Mouse (Mus musculus): Measurements from ENCODE around the gene Lgi1. TPM values are rescaled to one million over a fixed set of nuclear protein-coding genes. Genes with fewer than 3 reads are reported as not detected.
A peak's percentile ranks its signal among the peaks of the same experiment; 100 is the strongest.

The Lgi1 gene
- polyA plus RNA-seq, 1 experiment from 2014 or later, result not detected

- DNase-seq, result no peak
- WGBS, result 45% methylated on average over 8 of the region's 8 CpGs
- Histone ChIP-seq H3K9ac (no peak overlapping the region), H3K36me3 (ENCODE audit: insufficient read depth) (no peaks in the 10 kb centered on the region), H3K4me3 (ENCODE audit: low read depth, low read length) (no peak overlapping the region), H3K9me3 (ENCODE audit: low read depth, low read length) (no peaks in the 10 kb centered on the region), H3K4me1 (ENCODE audit: insufficient read depth) (no peaks in the 10 kb centered on the region), H3K27ac (ENCODE audit: low read depth) (no peak overlapping the region), H3K4me2 (no peak overlapping the region), H3K27me3 (ENCODE audit: insufficient read depth, low read length) (no peaks in the 10 kb centered on the region)
- no peak for TF ChIP-seq CTCF (IDR thresholded peaks at IDR 0.05; ENCODE audit: low read depth)
- no peak for ATAC-seq (ENCODE audit: insufficient read depth)
These were observed 32.2 kb upstream of the Lgi1 start for GRCm38 (mm10) chr19:38232087-38232486.

GRCm38 (mm10) chr19:38232516-38232915, 31.8 kb upstream of the Lgi1 start:
- Histone ChIP-seq H3K4me3 (ENCODE audit: low read depth, low read length) (no peak overlapping the region), H3K9ac (no peak overlapping the region), H3K4me1 (ENCODE audit: insufficient read depth) (no peaks in the 10 kb centered on the region), H3K36me3 (ENCODE audit: insufficient read depth) (no peaks in the 10 kb centered on the region), H3K27ac (ENCODE audit: low read depth) (no peak overlapping the region), H3K4me2 (no peak overlapping the region), H3K9me3 (ENCODE audit: low read depth, low read length) (no peaks in the 10 kb centered on the region), H3K27me3 (ENCODE audit: insufficient read depth, low read length) (no peaks in the 10 kb centered on the region)
- ATAC-seq (ENCODE audit: insufficient read depth), result no peak
- no peak for TF ChIP-seq CTCF (IDR thresholded peaks at IDR 0.05; ENCODE audit: low read depth)
- 13% methylated on average over 4 of the region's 4 CpGs for WGBS
- no peak for DNase-seq

GRCm38 (mm10) chr19:38236526-38236925, 27.8 kb upstream of the Lgi1 start:
- no peak overlapping the region for H3K27ac ChIP-seq (ENCODE audit: low read depth)
- WGBS, result 74% methylated on average over 5 of the region's 5 CpGs
- no peak for DNase-seq

GRCm38 (mm10) chr19:38237834-38238212, 26.5 kb upstream of the Lgi1 start:
- no peaks in the 10 kb centered on the region for H3K9me3 ChIP-seq (ENCODE audit: low read depth, low read length)
- peak; percentile 30 for DNase-seq
- WGBS, result 33% methylated on average over 3 of the region's 3 CpGs

More at GRCm38 (mm10) chr19:38236526-38236925, 27.8 kb upstream of the Lgi1 start:
- Histone ChIP-seq H3K4me2 (no peak overlapping the region), H3K4me1 (ENCODE audit: insufficient read depth) (no peaks in the 10 kb centered on the region), H3K9me3 (ENCODE audit: low read depth, low read length) (no peaks in the 10 kb centered on the region), H3K27me3 (ENCODE audit: insufficient read depth, low read length) (no peaks in the 10 kb centered on the region), H3K36me3 (ENCODE audit: insufficient read depth) (no peaks in the 10 kb centered on the region), H3K9ac (no peak overlapping the region), H3K4me3 (ENCODE audit: low read depth, low read length) (no peak overlapping the region)
- ATAC-seq (ENCODE audit: insufficient read depth), result no peak
- TF ChIP-seq CTCF (IDR thresholded peaks at IDR 0.05; ENCODE audit: low read depth), result no peak

GRCm38 (mm10) chr19:38238213-38238951, 26.0 kb upstream of the Lgi1 start:
- DNase-seq, result no peak
- no peak overlapping the region for H3K4me2 ChIP-seq
- H3K9me3 ChIP-seq (ENCODE audit: low read depth, low read length), result no peaks in the 10 kb centered on the region
- H3K4me1 ChIP-seq (ENCODE audit: insufficient read depth), result no peaks in the 10 kb centered on the region
- 56% methylated on average over 12 of the region's 12 CpGs for WGBS
- H3K27me3 ChIP-seq (ENCODE audit: insufficient read depth, low read length), result no peaks in the 10 kb centered on the region
- no peak overlapping the region for H3K27ac ChIP-seq (ENCODE audit: low read depth)
- H3K36me3 ChIP-seq (ENCODE audit: insufficient read depth), result no peaks in the 10 kb centered on the region
- no peak overlapping the region for H3K9ac ChIP-seq
- no peak for TF ChIP-seq CTCF (IDR thresholded peaks at IDR 0.05; ENCODE audit: low read depth)
- no peak for ATAC-seq (ENCODE audit: insufficient read depth)
- H3K4me3 ChIP-seq (ENCODE audit: low read depth, low read length), result no peak overlapping the region

More at GRCm38 (mm10) chr19:38237834-38238212, 26.5 kb upstream of the Lgi1 start:
- no peaks in the 10 kb centered on the region for H3K4me1 ChIP-seq (ENCODE audit: insufficient read depth)
- no peaks in the 10 kb centered on the region for H3K27me3 ChIP-seq (ENCODE audit: insufficient read depth, low read length)
- H3K4me2 ChIP-seq, result no peak overlapping the region
- TF ChIP-seq CTCF (IDR thresholded peaks at IDR 0.05; ENCODE audit: low read depth), result no peak
- no peaks in the 10 kb centered on the region for H3K36me3 ChIP-seq (ENCODE audit: insufficient read depth)
- H3K9ac ChIP-seq, result no peak overlapping the region
- H3K27ac ChIP-seq (ENCODE audit: low read depth), result no peak overlapping the region
- ATAC-seq (ENCODE audit: insufficient read depth), result 0 out of 2 replicates have a peak, but pooled peaks have one; percentile 21
- H3K4me3 ChIP-seq (ENCODE audit: low read depth, low read length), result no peak overlapping the region

- WGBS, result 74% methylated on average over 8 of the region's 8 CpGs
- DNase-seq, result no peak
- H3K27ac ChIP-seq (ENCODE audit: low read depth), result no peak overlapping the region
These were observed 22.0 kb upstream of the Lgi1 start for GRCm38 (mm10) chr19:38242314-38242852.

GRCm38 (mm10) chr19:38244748-38245147, 19.6 kb upstream of the Lgi1 start:
- WGBS, result 61% methylated on average over 8 of the region's 8 CpGs
- H3K9me3 ChIP-seq (ENCODE audit: low read depth, low read length), result no peaks in the 10 kb centered on the region
- no peak overlapping the region for H3K4me3 ChIP-seq (ENCODE audit: low read depth, low read length)
- H3K4me1 ChIP-seq (ENCODE audit: insufficient read depth), result no peaks in the 10 kb centered on the region
- H3K36me3 ChIP-seq (ENCODE audit: insufficient read depth), result no peaks in the 10 kb centered on the region
- DNase-seq (no peak), ATAC-seq (ENCODE audit: insufficient read depth) (no peak)
- no peaks in the 10 kb centered on the region for H3K27me3 ChIP-seq (ENCODE audit: insufficient read depth, low read length)
- no peak overlapping the region for H3K27ac ChIP-seq (ENCODE audit: low read depth)
- no peak overlapping the region for H3K4me2 ChIP-seq
- TF ChIP-seq CTCF (IDR thresholded peaks at IDR 0.05; ENCODE audit: low read depth), result no peak
- no peak overlapping the region for H3K9ac ChIP-seq

More at GRCm38 (mm10) chr19:38242314-38242852, 22.0 kb upstream of the Lgi1 start:
- Histone ChIP-seq H3K27me3 (ENCODE audit: insufficient read depth, low read length) (no peaks in the 10 kb centered on the region), H3K4me1 (ENCODE audit: insufficient read depth) (no peaks in the 10 kb centered on the region), H3K36me3 (ENCODE audit: insufficient read depth) (no peaks in the 10 kb centered on the region), H3K4me2 (no peak overlapping the region), H3K4me3 (ENCODE audit: low read depth, low read length) (no peak overlapping the region), H3K9me3 (ENCODE audit: low read depth, low read length) (no peaks in the 10 kb centered on the region), H3K9ac (no peak overlapping the region)
- no peak for TF ChIP-seq CTCF (IDR thresholded peaks at IDR 0.05; ENCODE audit: low read depth)
- ATAC-seq (ENCODE audit: insufficient read depth), result no peak
